Mouse (Mus musculus): ENCODE data around the gene Olfr521. TPM values are rescaled to one million over a fixed set of nuclear protein-coding genes. Genes with fewer than 3 reads are reported as not detected.
"Not testable (repeated sequence)": the region's sequence is repeated elsewhere in the genome, so short reads cannot be mapped to it uniquely, and the experiment has no call there.

Olfr521 gene
- total RNA-seq (2015; ENCODE audit: low replicate concordance) (not detected in 2 replicates), total RNA-seq (2017; ENCODE audit: low replicate concordance) (not detected in 2 replicates)

DNA sequence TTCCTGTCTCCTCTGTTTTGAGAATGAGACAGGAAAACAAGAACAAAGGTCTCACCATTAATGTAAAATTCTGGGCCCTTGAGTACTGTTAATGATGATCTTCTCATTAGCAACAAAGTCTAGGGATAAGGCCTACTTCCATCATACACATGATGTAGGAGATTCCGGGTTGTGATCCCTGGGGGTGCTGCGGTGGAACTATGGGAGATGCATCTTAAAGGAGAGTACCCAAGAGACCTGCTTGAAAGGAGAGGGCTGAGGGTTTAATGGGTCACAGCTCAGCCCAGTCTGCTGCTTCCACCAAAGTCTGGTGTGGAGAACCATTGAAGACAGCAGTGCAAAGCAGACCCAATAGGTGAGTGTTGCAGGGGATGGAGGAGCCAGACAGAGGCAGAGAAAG, at the start of gene Olfr521:
Gene Olfr521, plus strand, starts transcription at position 301 of the 400 bp plus-strand sequence.
- ATAC-seq (replicated peaks; ENCODE audit: low FRiP score, poor library complexity, severe bottlenecking) = no peak

DNA sequence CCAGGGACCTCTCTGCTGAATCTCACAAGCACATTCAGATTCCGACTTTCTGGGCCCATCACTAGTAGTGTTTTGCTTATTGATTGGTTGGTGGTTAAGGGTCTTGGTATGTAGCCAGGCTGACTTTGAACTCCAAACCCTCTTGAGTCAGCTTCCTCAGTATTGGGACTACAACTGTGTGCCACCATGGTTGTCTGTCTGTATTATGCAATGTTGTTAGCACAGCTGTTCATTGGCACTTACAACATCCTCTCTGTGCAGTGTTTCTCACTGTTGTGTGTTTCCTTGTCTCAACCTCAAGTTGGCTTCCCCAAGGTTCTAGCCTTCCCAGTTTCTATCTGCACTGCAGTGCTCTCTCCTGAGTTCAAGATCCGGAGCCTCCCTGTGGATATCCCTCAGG, 46.8 kb upstream of the Olfr521 start:
- no peak for ATAC-seq (replicated peaks; ENCODE audit: low FRiP score, poor library complexity, severe bottlenecking)

DNA sequence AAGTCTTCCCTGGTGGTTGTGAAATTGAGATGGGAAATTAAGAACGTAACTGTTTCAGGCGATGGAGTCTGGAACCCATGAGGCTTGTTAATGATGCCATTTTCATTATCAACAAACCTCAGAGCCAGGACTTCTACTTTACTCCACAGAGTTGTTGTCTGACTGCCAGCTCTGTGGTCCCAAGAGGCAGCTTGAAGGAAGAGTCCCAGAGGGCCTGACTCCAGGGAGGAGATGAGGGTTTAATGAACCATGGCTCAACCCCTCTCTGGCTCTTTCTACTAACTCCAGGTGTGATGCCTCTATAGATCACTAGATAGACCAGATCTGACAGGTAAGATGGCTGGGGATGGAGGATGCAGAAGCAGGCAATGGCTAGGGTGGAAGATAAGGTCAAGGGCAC, 33.3 kb upstream of the Olfr521 start, which contains the start of gene Olfr520:
Gene Olfr520, plus strand, starts transcription at position 301 of the 400 bp plus-strand sequence.
- ATAC-seq (replicated peaks; ENCODE audit: low FRiP score, poor library complexity, severe bottlenecking) = no peak

DNA sequence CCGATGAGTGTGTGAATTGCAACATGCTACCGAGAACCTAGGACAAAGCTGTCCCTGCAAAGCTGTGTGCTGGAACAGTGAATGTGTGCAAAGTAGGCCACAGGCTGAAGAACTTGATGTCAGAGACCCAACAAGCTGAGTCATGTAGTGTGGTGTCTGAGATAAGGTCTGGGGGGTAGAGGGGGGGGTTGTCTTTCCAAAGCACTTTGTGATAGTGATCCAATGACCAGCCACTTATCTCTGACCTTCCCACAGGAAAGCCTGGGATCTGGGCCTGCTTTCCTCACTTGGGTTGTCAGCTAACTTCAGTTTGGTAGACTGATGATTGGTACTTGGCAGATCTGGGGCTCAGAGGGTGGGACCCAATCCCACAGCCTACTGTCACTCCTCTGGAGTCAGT, 28.7 kb upstream of the Olfr521 start:
- ATAC-seq (replicated peaks; ENCODE audit: low FRiP score, poor library complexity, severe bottlenecking) = no peak

DNA sequence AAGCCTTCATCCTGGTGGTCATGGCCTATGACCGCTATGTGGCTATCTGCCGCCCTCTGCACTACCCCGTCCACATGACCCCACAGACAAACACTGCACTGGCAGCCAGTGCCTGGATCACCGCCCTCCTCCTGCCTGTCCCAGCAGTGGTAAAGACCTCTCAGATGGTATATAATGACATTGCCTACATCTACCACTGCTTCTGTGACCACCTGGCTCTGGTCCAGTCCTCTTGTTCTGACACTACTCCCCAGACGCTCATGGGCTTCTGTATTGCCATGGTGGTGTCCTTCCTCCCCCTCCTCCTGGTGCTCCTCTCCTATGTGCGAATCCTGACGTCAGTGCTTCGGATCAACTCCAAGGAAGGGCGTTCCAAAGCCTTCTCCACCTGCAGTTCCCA, 27.8 kb upstream of the Olfr521 start:
- not testable (repeated sequence) for ATAC-seq (replicated peaks; ENCODE audit: low FRiP score, poor library complexity, severe bottlenecking)

DNA sequence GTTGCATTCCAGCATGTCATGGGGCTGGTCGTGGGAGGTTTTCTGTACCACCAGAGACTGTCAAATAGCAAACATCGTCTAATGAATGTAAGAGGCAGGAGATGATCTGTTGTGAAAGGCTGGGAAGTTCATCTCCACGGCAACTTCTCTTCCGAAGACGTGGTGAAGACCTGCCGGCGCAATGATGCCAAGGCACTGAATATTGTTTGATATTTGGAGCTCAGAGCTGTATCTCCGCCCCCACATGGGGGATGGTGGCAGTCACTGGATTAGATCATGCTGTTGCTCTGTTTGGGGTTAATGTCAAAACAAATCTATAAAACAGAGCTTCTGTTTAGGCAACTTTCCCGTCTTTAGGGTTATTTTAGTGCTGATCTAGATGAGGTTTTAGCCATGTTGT, 24.0 kb upstream of the Olfr521 start:
- ATAC-seq (replicated peaks; ENCODE audit: low FRiP score, poor library complexity, severe bottlenecking) = no peak

DNA sequence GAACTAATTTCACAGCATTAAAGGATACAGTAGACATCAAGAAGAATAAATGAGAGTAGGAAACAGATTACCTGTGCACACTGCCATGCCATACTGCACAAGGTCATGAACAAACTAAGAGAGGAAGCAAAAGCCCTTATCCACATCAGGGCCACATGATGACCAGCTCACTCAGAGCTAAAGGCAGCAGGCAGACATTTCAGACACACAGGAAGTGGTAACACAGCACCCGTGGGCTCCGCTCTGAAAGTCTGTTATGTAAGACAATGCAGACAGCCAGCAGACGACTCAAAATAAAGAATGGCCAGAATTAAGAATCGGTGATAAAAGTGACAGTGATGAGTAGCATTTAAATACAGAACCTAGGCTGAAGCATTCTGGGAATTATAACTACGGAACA, 18.1 kb downstream of the Olfr521 start:
- ATAC-seq (replicated peaks; ENCODE audit: low FRiP score, poor library complexity, severe bottlenecking) = no peak

DNA sequence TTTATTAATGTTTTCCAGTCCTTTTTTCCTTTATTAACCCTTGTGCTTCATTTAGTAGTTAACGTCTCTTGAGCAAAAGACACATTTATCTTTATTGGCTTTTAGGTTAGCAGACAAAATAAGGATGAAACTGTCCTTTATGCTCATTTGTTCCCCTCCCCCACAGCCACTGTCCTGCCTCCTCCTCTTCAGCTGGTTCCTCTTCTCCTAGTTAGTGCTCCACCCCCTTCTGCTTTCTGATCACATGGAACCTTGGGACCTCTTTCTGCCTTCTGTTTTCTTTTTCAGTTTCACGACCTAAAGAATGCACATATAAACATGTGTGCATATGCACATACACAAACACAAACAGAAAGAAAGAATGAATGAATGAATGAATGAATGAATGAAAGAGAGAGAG, 18.6 kb downstream of the Olfr521 start:
- no peak for ATAC-seq (replicated peaks; ENCODE audit: low FRiP score, poor library complexity, severe bottlenecking)

DNA sequence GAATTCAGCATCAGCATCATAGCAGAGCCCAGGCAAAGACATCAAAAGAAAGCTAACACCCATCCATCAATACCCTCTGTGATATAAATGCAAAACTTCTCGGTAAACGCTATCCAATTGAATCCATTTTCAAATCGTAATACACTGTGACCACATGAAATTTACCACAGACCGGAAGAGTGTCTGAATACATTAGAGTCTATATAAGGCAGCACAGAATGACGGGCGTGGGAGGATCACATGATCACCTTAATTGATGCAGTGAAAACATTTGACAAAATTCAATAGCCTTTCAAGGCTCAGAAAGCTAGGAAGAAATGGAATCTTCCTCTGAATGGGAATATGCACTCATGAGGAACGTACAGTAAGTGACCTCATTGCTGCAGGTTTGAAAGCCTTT, 20.1 kb downstream of the Olfr521 start:
- ATAC-seq (replicated peaks; ENCODE audit: low FRiP score, poor library complexity, severe bottlenecking) = no peak

DNA sequence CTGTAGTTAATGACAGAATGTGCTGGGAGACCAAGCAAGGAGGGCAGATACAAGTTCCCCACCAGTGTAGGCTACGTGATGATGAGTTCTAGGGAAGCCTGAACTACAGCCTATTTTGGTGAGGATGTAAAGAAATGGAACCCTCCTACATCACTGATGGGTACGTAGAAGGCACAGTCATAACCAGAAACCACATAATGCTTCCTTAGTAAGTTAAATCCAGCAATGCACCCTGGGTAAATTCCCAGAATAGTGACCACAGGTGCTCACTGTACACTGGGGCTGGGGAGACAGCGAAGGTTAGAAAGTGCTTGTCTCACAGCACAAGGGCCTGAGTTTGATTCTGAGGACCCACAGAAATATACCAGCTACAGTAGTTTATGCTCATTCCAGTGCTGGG, 22.2 kb downstream of the Olfr521 start:
- no peak for ATAC-seq (replicated peaks; ENCODE audit: low FRiP score, poor library complexity, severe bottlenecking)

DNA sequence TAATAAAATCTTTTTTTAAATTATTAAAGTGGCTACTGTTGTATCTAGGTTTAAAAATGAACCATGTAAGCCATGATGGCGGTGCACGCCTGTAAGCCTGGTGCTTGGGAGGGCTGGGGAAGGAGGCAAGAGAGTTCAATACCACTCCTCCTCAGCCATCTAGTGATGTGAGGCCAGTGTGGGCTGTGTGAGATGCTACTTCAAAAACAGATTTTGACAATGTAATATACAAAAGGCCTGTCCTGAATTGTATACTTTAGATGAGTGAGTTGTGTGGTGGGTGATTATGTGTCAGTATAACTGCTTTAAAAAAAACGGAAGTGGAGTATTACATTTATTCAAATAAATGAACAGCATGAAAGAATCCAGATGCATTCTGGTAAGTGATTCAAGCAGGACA, 23.5 kb downstream of the Olfr521 start:
- ATAC-seq (replicated peaks; ENCODE audit: low FRiP score, poor library complexity, severe bottlenecking) = no peak

DNA sequence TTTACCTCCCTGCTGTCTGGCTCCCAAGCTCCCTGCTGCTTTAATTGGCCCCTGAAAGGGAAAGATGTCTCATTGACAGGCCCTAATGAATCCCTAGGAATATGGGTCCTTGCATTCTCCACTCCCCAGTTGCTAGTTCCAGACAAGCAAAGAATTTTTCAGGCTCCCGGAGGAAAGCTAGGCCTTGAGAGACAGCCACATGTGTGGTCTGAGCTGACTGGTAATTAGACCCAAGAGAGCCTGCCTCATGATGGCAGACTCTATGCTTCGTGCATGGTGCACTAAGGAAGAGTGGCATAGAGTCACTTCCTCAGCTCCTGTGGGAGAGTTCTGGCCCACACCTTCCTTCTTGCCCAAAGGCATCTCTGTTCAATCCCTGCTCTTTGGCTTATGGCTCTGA, 24.6 kb downstream of the Olfr521 start:
- ATAC-seq (replicated peaks; ENCODE audit: low FRiP score, poor library complexity, severe bottlenecking) = no peak

DNA sequence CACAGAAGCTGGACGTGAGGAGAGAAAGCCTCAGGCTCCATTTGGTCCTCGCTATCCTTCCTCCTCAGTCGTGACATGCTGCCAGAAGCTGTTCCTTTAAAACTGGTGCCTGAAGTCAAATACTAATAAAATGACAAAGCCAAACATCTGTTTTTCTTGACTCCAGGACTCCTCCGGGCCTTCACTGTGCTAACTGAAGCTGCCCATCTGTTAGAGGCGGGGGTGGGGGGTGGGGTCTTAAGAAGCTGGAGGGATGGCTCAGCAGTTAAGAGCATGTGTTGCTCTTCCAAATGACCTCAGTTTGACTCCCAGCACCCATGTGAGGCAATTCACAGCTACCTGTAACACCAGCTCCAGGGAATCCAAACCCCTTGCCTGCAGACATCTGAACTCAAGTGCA, 25.3 kb downstream of the Olfr521 start:
- ATAC-seq (replicated peaks; ENCODE audit: low FRiP score, poor library complexity, severe bottlenecking) = no peak

DNA sequence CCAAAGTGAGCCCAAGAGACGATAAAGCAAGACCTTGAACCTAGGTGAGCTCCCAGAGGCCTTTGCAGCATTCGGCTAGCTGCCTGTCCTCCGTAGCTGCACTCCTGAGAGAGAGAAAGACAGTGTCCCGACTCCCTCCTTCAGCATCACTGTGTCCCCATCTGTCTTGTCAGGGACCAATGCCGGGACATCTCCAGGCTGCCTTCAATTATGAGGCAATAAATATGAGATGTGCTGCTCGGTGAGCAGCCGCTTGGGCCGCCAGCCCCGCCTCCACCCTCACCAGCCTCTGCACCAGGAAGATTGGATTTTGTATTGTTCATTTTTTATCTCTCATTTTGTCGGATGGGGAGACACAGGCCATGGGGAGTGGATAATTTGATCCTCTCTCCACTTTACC, 27.5 kb downstream of the Olfr521 start:
- ATAC-seq (replicated peaks; ENCODE audit: low FRiP score, poor library complexity, severe bottlenecking) = no peak

DNA sequence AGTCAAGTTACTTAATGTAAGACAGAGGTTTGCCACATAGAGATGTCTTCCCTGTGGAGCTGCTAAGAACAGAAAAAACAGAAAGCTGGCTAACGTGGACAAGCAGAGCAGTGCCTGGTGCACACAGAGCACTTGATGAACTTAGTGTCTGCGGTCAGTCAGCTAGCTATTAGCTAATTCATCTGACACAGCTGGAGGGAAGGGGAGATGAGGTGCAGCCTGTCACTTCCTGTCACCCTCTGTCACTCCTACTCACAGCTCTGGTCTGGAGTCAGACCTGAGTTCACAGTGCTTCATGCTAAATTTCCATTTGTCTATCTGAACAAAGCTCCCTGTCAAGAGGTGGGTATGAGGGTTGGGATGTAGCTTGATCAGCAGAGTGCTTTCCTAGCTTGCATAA, 30.8 kb downstream of the Olfr521 start:
- ATAC-seq (replicated peaks; ENCODE audit: low FRiP score, poor library complexity, severe bottlenecking) = no peak

DNA sequence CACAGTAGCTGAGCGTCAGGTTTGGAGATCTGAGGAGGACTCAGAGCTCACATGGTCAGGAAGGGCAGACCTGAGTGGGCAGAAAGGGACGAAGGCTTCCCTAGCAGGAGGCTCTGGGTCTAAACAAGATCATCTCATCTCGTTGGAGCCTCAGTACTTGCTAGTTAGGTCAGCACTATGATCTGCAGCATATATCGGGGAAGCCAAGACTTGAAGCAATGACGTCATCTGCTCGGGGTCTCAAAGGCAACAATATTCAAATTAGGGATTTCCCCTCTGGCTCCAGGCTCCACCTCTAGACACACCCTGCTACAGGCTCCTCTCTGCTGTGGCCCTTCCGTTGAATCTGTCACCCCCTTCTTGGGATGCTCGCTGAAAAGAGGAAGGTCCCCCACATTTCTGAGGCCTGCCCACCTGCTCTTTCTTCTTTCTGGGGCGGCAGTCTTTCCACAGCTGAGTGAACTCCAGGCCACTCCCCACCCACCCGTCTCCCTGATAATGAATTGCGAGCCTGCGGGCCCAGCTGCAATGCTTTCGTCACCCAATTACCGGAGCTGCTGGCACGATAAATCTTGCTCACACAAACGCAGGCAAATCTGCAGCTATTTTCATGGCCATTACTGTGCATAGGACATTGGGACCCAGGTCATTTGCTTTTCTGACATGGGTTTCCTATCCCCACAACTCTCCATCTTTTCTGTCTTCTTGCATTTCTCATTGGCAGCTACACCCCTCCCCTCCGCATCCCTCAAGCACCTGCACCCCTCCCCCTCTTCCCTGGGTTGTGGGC, 32.1 kb downstream of the Olfr521 start:
- no peak for ATAC-seq (replicated peaks; ENCODE audit: low FRiP score, poor library complexity, severe bottlenecking)

DNA sequence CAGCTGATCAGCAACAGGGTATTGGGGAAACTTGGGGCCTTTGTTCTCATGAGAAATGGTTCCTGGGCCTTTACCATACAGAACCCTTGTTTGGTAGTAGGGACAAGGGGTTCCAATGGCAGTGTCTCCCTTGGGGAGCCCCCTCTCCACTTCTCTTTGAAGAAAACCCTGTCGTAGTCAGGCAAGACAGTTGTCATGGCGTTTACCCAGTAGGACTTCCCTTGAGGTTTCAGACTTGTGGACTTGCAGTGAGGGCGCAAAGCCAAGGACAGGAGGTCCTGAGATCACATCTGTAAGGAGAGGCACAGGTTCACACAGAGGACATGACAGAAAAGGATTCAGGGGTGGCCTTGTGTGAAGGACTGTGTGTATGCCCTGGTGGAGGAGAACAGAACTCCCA, 33.2 kb downstream of the Olfr521 start:
- no peak for ATAC-seq (replicated peaks; ENCODE audit: low FRiP score, poor library complexity, severe bottlenecking)

DNA sequence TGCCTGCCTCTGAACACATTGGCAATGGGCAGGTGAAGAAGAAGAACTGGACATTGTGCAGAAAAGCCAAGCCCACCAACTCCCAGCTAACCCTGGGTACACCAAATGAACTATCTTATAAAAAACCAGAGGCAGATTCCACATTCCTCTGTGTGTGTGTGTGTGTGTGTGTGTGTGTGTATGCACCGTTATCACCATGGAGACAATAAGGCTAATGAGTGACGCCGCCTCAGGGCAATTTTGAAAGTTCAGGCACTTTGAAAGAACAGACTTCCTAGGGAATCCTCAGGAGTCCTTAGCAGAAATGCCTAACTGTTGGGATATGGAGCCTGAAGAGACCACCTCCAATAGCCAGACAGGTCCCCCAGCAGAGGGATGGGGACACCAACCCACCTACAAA, 34.0 kb downstream of the Olfr521 start:
- no peak for ATAC-seq (replicated peaks; ENCODE audit: low FRiP score, poor library complexity, severe bottlenecking)

DNA sequence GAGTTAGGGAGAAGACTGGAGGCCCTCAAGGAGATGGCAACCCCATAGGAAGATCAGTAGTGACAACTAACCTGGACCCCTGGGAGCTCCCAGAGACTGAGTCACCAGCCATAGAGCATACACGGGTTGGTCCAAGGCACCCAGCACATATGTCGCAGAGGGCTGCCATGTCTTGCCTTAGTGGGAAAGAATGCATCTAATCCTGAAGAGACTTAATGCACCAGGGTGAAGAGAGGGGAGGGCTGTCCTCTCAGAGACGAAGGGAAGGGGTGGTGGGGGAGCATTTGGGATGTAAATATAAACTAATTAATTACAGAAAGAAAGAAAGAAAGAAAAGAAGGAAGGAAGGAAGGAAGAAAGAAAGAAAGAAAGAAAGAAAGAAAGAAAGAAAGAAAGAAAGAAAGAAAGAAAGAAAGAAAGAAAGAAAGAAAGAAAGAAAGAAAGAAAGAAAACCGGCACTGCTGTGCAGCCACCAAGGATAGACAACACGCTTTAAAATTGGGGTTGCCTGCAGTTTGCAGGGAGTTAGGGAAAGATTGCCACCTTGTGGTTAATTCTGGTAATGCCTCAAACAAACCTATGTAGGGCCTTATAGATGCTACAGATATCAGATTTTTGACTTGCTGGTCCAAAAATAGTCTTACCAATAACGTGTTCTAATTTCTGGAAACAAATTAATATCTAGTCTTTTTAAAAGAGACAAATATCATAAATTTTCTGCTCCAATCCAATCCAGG, 34.8 kb downstream of the Olfr521 start:
- ATAC-seq (replicated peaks; ENCODE audit: low FRiP score, poor library complexity, severe bottlenecking) = peak; percentile 78

DNA sequence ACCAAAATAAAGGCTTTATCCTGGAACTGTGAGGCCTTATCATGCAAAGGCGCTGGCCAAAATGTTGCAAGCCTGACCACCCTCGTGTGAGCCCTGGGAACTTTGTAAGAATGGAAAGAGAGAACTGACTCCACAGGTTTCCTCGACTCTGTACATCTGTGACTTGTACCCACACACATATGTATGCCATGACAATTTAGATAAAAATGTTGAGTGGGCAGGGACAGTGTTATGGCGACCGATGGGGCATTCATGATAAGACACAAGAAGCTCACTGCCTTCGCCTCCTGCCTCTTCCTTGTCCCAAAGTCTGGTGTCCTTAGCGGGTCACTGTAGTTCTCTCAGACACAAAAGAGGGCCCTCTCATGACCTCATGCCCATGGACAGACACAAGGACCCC, 35.8 kb downstream of the Olfr521 start:
- ATAC-seq (replicated peaks; ENCODE audit: low FRiP score, poor library complexity, severe bottlenecking) = peak; percentile 51

DNA sequence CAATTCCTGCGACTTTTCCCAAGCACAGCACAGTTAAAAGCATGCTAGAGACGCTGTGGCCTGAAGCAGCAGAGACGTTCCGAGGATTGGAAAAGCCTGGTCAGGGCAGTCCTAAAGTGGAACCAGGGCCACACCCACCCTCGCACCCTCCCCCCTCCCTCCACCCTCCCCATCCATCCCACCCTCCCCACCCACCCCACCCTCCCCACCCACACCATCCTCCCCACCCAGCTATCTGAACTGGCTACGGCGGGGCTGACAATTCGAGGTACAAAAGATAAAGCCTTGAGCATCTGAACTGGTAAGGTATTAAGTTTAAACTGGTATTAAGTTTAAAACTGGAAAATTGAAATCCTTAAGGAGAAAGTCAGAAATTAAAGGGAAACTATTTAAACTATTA, 40.2 kb downstream of the Olfr521 start:
- peak; percentile 48; the same call in 1 of the 2 replicates for ATAC-seq (replicated peaks; ENCODE audit: low FRiP score, poor library complexity, severe bottlenecking)
